Mouse (Mus musculus): ENCODE data around the gene Tnk2. TPM values are rescaled to one million over a fixed set of nuclear protein-coding genes. Genes with fewer than 3 reads are reported as not detected.

The Tnk2 gene
- total and polyA plus RNA-seq, 2 experiments from 2014 or later, result 16.5 to 81.7 TPM

- Histone ChIP-seq H3K9ac (replicated peaks; ENCODE audit: low read length, poor library complexity, severe bottlenecking) (no peak overlapping the region), H3K27ac (ENCODE audit: low read depth, low read length) (no peak overlapping the region), H3K27me3 (ENCODE audit: insufficient read depth, low read length) (no peaks in the 10 kb centered on the region), H3K9me3 (ENCODE audit: low read length) (no peaks in the 10 kb centered on the region), H3K4me3 (ENCODE audit: low read depth, low read length) (no peak overlapping the region), H3K36me3 (ENCODE audit: insufficient read depth, low read length) (peaks cover 14% of the 10 kb centered on the region), H3K4me1 (ENCODE audit: insufficient read depth, low read length) (peaks cover 21% of the 10 kb centered on the region), H3K4me2 (ENCODE audit: low read depth, low read length, poor library complexity, severe bottlenecking) (no peak overlapping the region)
- 95% methylated on average over 2 of the region's 2 CpGs for WGBS
- ATAC-seq (ENCODE audit: low FRiP score) (no peak), DNase-seq (ENCODE audit: low spot score) (no peak)
- no peak for TF ChIP-seq CTCF (IDR thresholded peaks at IDR 0.05)
These were observed 20.5 kb downstream of the Tnk2 start for GRCm38 (mm10) chr16:32664211-32664610.

- no peak overlapping the region for H3K27ac ChIP-seq (ENCODE audit: low read depth, low read length)
These were observed 22.4 kb downstream of the Tnk2 start for GRCm38 (mm10) chr16:32665851-32666665.

GRCm38 (mm10) chr16:32666671-32667551 lies 23.2 kb downstream of the Tnk2 start:
- no peak for TF ChIP-seq CTCF (IDR thresholded peaks at IDR 0.05)
- DNase-seq (ENCODE audit: low spot score) (no peak), ATAC-seq (ENCODE audit: low FRiP score) (no peak)
- Histone ChIP-seq H3K4me2 (ENCODE audit: low read depth, low read length, poor library complexity, severe bottlenecking) (no peak overlapping the region), H3K4me3 (ENCODE audit: low read depth, low read length) (no peak overlapping the region), H3K27ac (ENCODE audit: low read depth, low read length) (no peak overlapping the region), H3K9ac (replicated peaks; ENCODE audit: low read length, poor library complexity, severe bottlenecking) (no peak overlapping the region), H3K27me3 (ENCODE audit: insufficient read depth, low read length) (no peaks in the 10 kb centered on the region), H3K9me3 (ENCODE audit: low read length) (no peaks in the 10 kb centered on the region), H3K4me1 (ENCODE audit: insufficient read depth, low read length) (peaks cover 12% of the 10 kb centered on the region; the same call in 1 of the 2 replicates), H3K36me3 (ENCODE audit: insufficient read depth, low read length) (peaks cover 39% of the 10 kb centered on the region)
- 59% methylated on average over 9 of the region's 9 CpGs for WGBS

More at GRCm38 (mm10) chr16:32665851-32666665, 22.4 kb downstream of the Tnk2 start:
- peaks cover 30% of the 10 kb centered on the region for H3K36me3 ChIP-seq (ENCODE audit: insufficient read depth, low read length)
- no peak overlapping the region for H3K4me2 ChIP-seq (ENCODE audit: low read depth, low read length, poor library complexity, severe bottlenecking)
- peaks cover 16% of the 10 kb centered on the region for H3K4me1 ChIP-seq (ENCODE audit: insufficient read depth, low read length)
- ATAC-seq (ENCODE audit: low FRiP score) (no peak), DNase-seq (ENCODE audit: low spot score) (peak; percentile 40)
- 45% methylated on average over 11 of the region's 11 CpGs for WGBS
- H3K9ac ChIP-seq (replicated peaks; ENCODE audit: low read length, poor library complexity, severe bottlenecking), result no peak overlapping the region
- no peak for TF ChIP-seq CTCF (IDR thresholded peaks at IDR 0.05)
- H3K4me3 ChIP-seq (ENCODE audit: low read depth, low read length), result no peak overlapping the region
- no peaks in the 10 kb centered on the region for H3K27me3 ChIP-seq (ENCODE audit: insufficient read depth, low read length)
- H3K9me3 ChIP-seq (ENCODE audit: low read length), result no peaks in the 10 kb centered on the region

- 81% methylated on average over 3 of the region's 3 CpGs for WGBS
- Histone ChIP-seq H3K9me3 (ENCODE audit: low read length) (no peaks in the 10 kb centered on the region), H3K27ac (ENCODE audit: low read depth, low read length) (no peak overlapping the region), H3K27me3 (ENCODE audit: insufficient read depth, low read length) (no peaks in the 10 kb centered on the region), H3K4me2 (ENCODE audit: low read depth, low read length, poor library complexity, severe bottlenecking) (no peak overlapping the region), H3K36me3 (ENCODE audit: insufficient read depth, low read length) (peaks cover 44% of the 10 kb centered on the region), H3K9ac (replicated peaks; ENCODE audit: low read length, poor library complexity, severe bottlenecking) (no peak overlapping the region), H3K4me3 (ENCODE audit: low read depth, low read length) (no peak overlapping the region), H3K4me1 (ENCODE audit: insufficient read depth, low read length) (peaks cover 9% of the 10 kb centered on the region; the same call in 1 of the 2 replicates)
- ATAC-seq (ENCODE audit: low FRiP score) (no peak), DNase-seq (ENCODE audit: low spot score) (no peak)
- TF ChIP-seq CTCF (IDR thresholded peaks at IDR 0.05), result no peak
These were observed 23.8 kb downstream of the Tnk2 start for GRCm38 (mm10) chr16:32667552-32667872.

- Histone ChIP-seq H3K9ac (replicated peaks; ENCODE audit: low read length, poor library complexity, severe bottlenecking) (no peak overlapping the region), H3K4me2 (ENCODE audit: low read depth, low read length, poor library complexity, severe bottlenecking) (no peak overlapping the region), H3K4me1 (ENCODE audit: insufficient read depth, low read length) (peaks cover 9% of the 10 kb centered on the region; the same call in 1 of the 2 replicates), H3K27me3 (ENCODE audit: insufficient read depth, low read length) (no peaks in the 10 kb centered on the region), H3K36me3 (ENCODE audit: insufficient read depth, low read length) (peaks cover 48% of the 10 kb centered on the region), H3K27ac (ENCODE audit: low read depth, low read length) (no peak overlapping the region), H3K4me3 (ENCODE audit: low read depth, low read length) (no peak overlapping the region), H3K9me3 (ENCODE audit: low read length) (no peaks in the 10 kb centered on the region)
- WGBS, result 77% methylated on average over 10 of the region's 10 CpGs
- no peak for ATAC-seq (ENCODE audit: low FRiP score)
- no peak for DNase-seq (ENCODE audit: low spot score)
- no peak for TF ChIP-seq CTCF (IDR thresholded peaks at IDR 0.05)
These were observed 24.4 kb downstream of the Tnk2 start for GRCm38 (mm10) chr16:32668030-32668429.

GRCm38 (mm10) chr16:32668472-32668871 lies 24.8 kb downstream of the Tnk2 start:
- no peak for ATAC-seq (ENCODE audit: low FRiP score)
- 78% methylated on average over 4 of the region's 4 CpGs for WGBS

More at GRCm38 (mm10) chr16:32668472-32668871, 24.8 kb downstream of the Tnk2 start:
- no peak overlapping the region for H3K4me2 ChIP-seq (ENCODE audit: low read depth, low read length, poor library complexity, severe bottlenecking)
- H3K36me3 ChIP-seq (ENCODE audit: insufficient read depth, low read length), result peaks cover 51% of the 10 kb centered on the region
- H3K4me1 ChIP-seq (ENCODE audit: insufficient read depth, low read length), result peaks cover 9% of the 10 kb centered on the region; the same call in 1 of the 2 replicates
- H3K9ac ChIP-seq (replicated peaks; ENCODE audit: low read length, poor library complexity, severe bottlenecking), result no peak overlapping the region
- H3K4me3 ChIP-seq (ENCODE audit: low read depth, low read length), result no peak overlapping the region
- H3K9me3 ChIP-seq (ENCODE audit: low read length), result no peaks in the 10 kb centered on the region
- no peak for DNase-seq (ENCODE audit: low spot score)
- no peak overlapping the region for H3K27ac ChIP-seq (ENCODE audit: low read depth, low read length)
- no peaks in the 10 kb centered on the region for H3K27me3 ChIP-seq (ENCODE audit: insufficient read depth, low read length)
- peak; percentile 29 for TF ChIP-seq CTCF (IDR thresholded peaks at IDR 0.05)

All from midbrain, postnatal 0 days (tissue).